Mouse (Mus musculus) hindbrain, postnatal 0 days (tissue): Measurements from ENCODE around the gene Gng12. TPM values are rescaled to one million over a fixed set of nuclear protein-coding genes. Genes with fewer than 3 reads are reported as not detected.
"Not testable (repeated sequence)": the region's sequence is repeated elsewhere in the genome, so short reads cannot be mapped to it uniquely, and the experiment has no call there.

Experiments
- ATAC-seq: fragments of 200-750 bp; cut with Nextera tagmentation; 2 replicates; pipeline ENCODE4 v1.8.0; 2017; ENCODE audit warnings: mild to moderate bottlenecking, moderate TSS enrichment, moderate library complexity
- DNase-seq: peaks from one replicate; pipeline ENCODE4 v3.0.0-alpha.2; 2015; ENCODE audit warnings: low spot score
- H3K27ac ChIP-seq: fragments of 300-500 bp; sonication (generic); 2 replicates; pipeline ENCODE4 v1.5.1; 2014; ENCODE audit warnings: mild to moderate bottlenecking
- H3K27me3 ChIP-seq: fragments of 300-500 bp; sonication (generic); 2 replicates; pipeline ENCODE4 v1.6.1; 2014; ENCODE audit warnings: low read length, mixed read lengths; ENCODE audit not compliant: insufficient read depth
- H3K36me3 ChIP-seq: fragments of 300-500 bp; sonication (generic); 2 replicates; pipeline ENCODE4 v1.6.1; 2014; ENCODE audit warnings: low read length, mixed read lengths; ENCODE audit not compliant: insufficient read depth
- H3K4me1 ChIP-seq: fragments of 300-500 bp; sonication (generic); 2 replicates; pipeline ENCODE4 v1.6.1; 2014; ENCODE audit warnings: antibody characterized with exemption, low read length, mixed read lengths; ENCODE audit not compliant: insufficient read depth
- H3K4me2 ChIP-seq: fragments of 300-500 bp; sonication (generic); 2 replicates; pipeline ENCODE4 v1.6.1; 2014; ENCODE audit warnings: low read depth, mild to moderate bottlenecking, low read length, moderate library complexity, mixed read lengths
- H3K4me3 ChIP-seq: fragments of 300-500 bp; sonication (generic); 2 replicates; pipeline ENCODE4 v1.5.1; 2014; ENCODE audit warnings: low read length
- H3K9ac ChIP-seq: fragments of 300-500 bp; sonication (generic); replicated peaks from 2 replicates; pipeline ENCODE4 v1.6.1; 2014; ENCODE audit warnings: mild to moderate bottlenecking, low read length, moderate library complexity, mixed read lengths
- H3K9me3 ChIP-seq: fragments of 300-500 bp; sonication (generic); 2 replicates; pipeline ENCODE4 v1.6.1; 2016; ENCODE audit warnings: low read length, mixed read lengths
- CTCF ChIP-seq: IDR thresholded peaks from 2 replicates; pipeline ENCODE4 v1.5.1; 2016; ENCODE audit warnings: antibody characterized with exemption, control low read depth, low read depth
- WGBS: fragments of 180-500 bp; shearing (Covaris S2); extraction: QIAGEN DNeasy Blood & Tissue Kit; methylation state at CpG from one replicate; pipeline ENCODE4 v1.1.7; 2014; 5-methylcytosine and 5-hydroxymethylcytosine counted together
- polyA plus RNA-seq: library from polyadenylated mRNA; unstranded; fragments of >200 nt; fragmentation: Nextera tagmentation; extraction: Ambion mirVana; gene quantifications from 2 replicates; pipeline ENCODE4 v1.2.1, GENCODE M21; 2015
- total RNA-seq: library from RNA; depleted of rRNA; stranded (reverse); fragments of >200 nt; gene quantifications from 2 replicates; pipeline ENCODE4 v1.2.3, GENCODE M21; 2014

Gng12 gene
- total and polyA plus RNA-seq, 2 experiments from 2014 or later = 43.5 to 91.4 TPM

GRCm38 (mm10) chr6:66953951-66954519 lies 57.8 kb downstream of the Gng12 start:
- DNase-seq (no peak), ATAC-seq (peak; percentile 76)

DNA sequence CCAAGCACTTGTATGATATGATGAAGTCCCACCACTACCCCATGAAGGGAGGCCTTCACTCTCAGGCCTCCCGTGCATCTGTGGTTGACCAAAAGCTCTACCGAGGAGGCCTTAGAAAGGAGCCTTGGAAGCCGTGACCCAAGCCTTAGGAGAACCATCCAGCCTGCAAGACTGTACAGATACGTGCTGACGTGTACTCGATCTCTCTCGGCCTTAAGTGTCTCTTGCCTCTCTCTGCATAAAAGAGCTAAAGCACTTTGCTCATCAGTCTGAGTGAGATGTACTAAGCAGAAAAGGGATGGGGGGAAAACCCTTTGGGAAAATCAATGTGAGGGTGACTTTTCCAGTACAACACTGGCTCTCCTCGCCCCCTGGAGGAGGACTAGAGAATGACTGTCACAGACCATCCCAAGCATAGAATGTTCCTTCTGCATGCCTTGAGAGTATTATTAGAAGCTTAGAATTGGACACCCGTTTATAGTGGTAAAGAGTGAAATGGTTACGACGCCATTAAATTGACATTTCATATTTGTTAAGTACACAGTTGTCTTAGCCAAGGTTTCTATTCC lies 59.0 kb downstream of the Gng12 start:
- H3K4me2 ChIP-seq = no peak overlapping the region
- no peak for ATAC-seq

More at GRCm38 (mm10) chr6:66953951-66954519, 57.8 kb downstream of the Gng12 start:
- Histone ChIP-seq H3K9ac (no peak overlapping the region), H3K27me3 (no peaks in the 10 kb centered on the region), H3K4me1 (no peaks in the 10 kb centered on the region), H3K4me2 (no peak overlapping the region), H3K36me3 (no peaks in the 10 kb centered on the region), H3K9me3 (no peaks in the 10 kb centered on the region), H3K4me3 (no peak overlapping the region), H3K27ac (no peak overlapping the region)
- no peak for TF ChIP-seq CTCF
- 74% methylated on average over 11 of the region's 11 CpGs for WGBS

DNA sequence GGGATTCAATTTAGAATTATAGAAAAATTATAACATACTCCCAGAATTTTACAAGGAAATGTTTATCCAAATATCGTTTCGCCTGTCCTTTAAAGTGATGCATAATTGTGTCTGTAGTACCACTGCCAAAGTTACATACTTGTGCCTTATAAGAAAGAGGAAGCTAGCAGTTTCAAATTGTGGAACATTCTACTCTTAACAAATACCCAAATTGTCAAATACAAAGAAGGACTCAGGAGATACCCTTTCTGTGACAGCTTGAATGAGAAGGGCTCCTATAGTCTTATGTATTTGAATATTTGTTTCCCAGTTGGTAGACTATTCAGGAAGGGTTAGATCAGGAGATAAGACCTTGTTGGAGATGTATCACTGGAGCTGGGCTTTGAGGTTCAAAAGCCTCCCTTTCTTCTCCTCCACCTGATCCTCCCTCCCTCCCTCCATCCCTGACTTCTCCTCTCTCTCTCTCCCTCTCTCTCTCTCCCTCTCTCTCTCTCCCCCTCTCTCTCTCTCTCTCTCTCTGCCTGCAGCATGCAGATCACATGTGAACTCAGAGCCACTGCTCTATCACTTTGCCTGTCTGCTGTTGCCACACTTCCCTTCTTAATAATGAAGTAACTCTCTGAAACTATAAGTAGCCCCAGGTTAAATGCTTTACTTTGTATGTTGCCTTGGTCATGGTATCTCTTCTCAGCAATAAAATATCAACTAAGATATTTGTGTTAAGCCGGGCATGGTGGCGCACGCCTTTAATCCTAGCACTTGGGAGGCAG lies 62.5 kb downstream of the Gng12 start:
- no peak overlapping the region for H3K9ac ChIP-seq
- H3K4me3 ChIP-seq = no peak overlapping the region
- no peak for TF ChIP-seq CTCF
- DNase-seq = no peak
- 96% methylated on average over 5 of the region's 5 CpGs for WGBS
- H3K27me3 ChIP-seq = no peaks in the 10 kb centered on the region
- no peaks in the 10 kb centered on the region for H3K36me3 ChIP-seq
- no peaks in the 10 kb centered on the region for H3K9me3 ChIP-seq
- H3K27ac ChIP-seq = no peak overlapping the region
- H3K4me1 ChIP-seq = 0 out of 2 replicates have a peak, but pooled peaks cover 2% of the 10 kb centered on the region
- H3K4me2 ChIP-seq = no peak overlapping the region
- ATAC-seq = no peak

More for the DNA sequence above, 59.0 kb downstream of the Gng12 start:
- H3K27ac ChIP-seq = no peak overlapping the region
- WGBS = 87% methylated on average over 11 of the region's 11 CpGs
- no peaks in the 10 kb centered on the region for H3K27me3 ChIP-seq
- TF ChIP-seq CTCF = peak; percentile 63
- no peaks in the 10 kb centered on the region for H3K36me3 ChIP-seq
- H3K9ac ChIP-seq = no peak overlapping the region
- H3K4me1 ChIP-seq = no peaks in the 10 kb centered on the region
- no peaks in the 10 kb centered on the region for H3K9me3 ChIP-seq
- H3K4me3 ChIP-seq = no peak overlapping the region
- DNase-seq = peak; percentile 40

DNA sequence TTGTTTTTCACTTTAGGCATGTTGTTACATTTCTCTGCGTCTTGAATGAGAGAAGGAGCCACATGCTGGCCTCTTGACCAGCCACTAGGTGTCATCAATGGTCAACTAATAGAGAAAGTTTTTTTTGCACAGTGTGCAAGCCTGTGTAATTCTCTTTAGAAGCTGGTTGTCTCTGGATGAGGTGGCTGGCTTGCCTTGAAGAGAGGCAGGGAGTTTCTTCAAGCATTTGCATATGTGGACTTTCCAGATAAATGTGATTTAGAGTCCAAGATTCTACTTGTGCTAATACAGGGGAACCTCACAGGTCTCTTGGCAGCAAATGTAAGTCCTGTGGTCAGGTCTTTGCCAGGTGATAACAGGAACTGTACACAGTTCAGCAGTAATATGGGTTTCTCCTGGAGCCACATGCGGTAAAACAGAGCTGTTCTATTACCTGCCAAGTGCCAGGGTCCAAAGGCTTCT lies 66.4 kb downstream of the Gng12 start:
- Histone ChIP-seq H3K4me2 (no peak overlapping the region), H3K27ac (no peak overlapping the region), H3K4me3 (no peak overlapping the region), H3K36me3 (no peaks in the 10 kb centered on the region), H3K4me1 (peaks cover 12% of the 10 kb centered on the region), H3K9ac (no peak overlapping the region), H3K9me3 (no peaks in the 10 kb centered on the region), H3K27me3 (no peaks in the 10 kb centered on the region)
- peak; percentile 81 for TF ChIP-seq CTCF
- DNase-seq = peak; percentile 87
- peak; percentile 85 for ATAC-seq
- 19% methylated on average over 2 of the region's 2 CpGs for WGBS

DNA sequence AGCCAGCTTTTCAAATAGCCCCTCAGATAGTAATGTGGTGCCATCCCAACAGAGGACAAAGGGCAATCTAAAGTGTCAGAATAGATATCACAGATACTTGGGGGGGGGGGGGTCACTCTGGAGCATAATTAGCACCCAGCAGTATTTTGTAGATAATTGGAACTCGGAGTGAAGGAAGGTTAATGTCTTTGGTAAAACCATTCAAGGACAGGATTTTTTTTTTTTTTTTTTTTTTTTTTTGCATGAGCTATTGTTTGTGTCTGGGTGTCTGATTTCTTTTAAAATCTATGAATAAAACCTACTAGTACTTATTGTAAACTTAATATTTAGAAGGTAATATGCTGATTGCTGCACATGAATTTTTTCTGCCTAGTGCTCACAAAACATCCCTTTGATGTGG lies 66.9 kb downstream of the Gng12 start:
- no peaks in the 10 kb centered on the region for H3K9me3 ChIP-seq
- ATAC-seq (no peak), DNase-seq (no peak)
- no peak for TF ChIP-seq CTCF
- no peak overlapping the region for H3K27ac ChIP-seq
- no peak overlapping the region for H3K9ac ChIP-seq
- no peak overlapping the region for H3K4me3 ChIP-seq
- WGBS = 68% methylated on average over 1 of the region's 1 CpGs
- peaks cover 12% of the 10 kb centered on the region for H3K4me1 ChIP-seq
- no peak overlapping the region for H3K4me2 ChIP-seq
- no peaks in the 10 kb centered on the region for H3K36me3 ChIP-seq
- H3K27me3 ChIP-seq = no peaks in the 10 kb centered on the region

GRCm38 (mm10) chr6:66963651-66964050 lies 67.5 kb downstream of the Gng12 start:
- not testable (repeated sequence) for H3K27me3 ChIP-seq, H3K36me3 ChIP-seq, ATAC-seq, DNase-seq, H3K4me3 ChIP-seq, H3K4me2 ChIP-seq, H3K9ac ChIP-seq, H3K27ac ChIP-seq, H3K9me3 ChIP-seq
- H3K4me1 ChIP-seq = peaks cover 12% of the 10 kb centered on the region
- 90% methylated on average over 3 of the region's 3 CpGs for WGBS
